Mouse (Mus musculus) kidney, postnatal 14 days (tissue): ENCODE measurements around the gene Gm5861.
"Not testable (repeated sequence)": the region's sequence is repeated elsewhere in the genome, so short reads cannot be mapped to it uniquely, and the experiment has no call there.

Source experiments
- DNase-seq: peaks from one replicate; pipeline ENCODE4 v3.0.0; 2022; ENCODE audit warnings: mixed read lengths

Gene Gm5861

DNA sequence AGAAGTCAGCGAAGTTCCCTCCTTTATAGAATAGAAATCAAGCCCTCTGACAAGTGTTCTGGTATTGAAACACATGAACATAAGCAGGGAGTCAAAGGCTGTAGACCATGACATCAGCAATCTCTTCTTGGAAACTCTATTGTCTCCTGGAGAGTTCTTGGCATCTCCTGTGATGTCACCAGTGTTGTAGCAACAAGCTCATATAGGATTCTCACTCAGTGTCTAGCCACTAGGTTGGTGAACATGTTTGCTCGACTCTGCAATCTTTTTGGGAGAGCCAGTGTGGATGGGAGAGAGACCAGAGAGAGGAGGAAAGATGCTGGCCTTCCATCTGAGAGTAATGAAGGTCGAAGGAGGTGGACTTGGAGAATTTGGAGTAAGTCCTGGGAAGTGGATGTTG lies at the start of gene Gm5861:
Gene Gm5861 (plus strand): TSS at position 301 of the 400 bp plus-strand sequence.
- DNase-seq: not testable (repeated sequence)

GRCm38 (mm10) chr5:11138031-11138430 lies 44.8 kb upstream of the Gm5861 start:
- DNase-seq: peak; percentile 0
